Mouse (Mus musculus) spleen, adult 2 months (tissue): ENCODE data around the gene Pard3.

Source experiments
- CTCF ChIP-seq: fragments of 200-500 bp; IDR thresholded peaks from 2 replicates; pipeline ENCODE4 v1.5.1; 2011; ENCODE audit warnings: mild to moderate bottlenecking, inconsistent platforms; ENCODE audit not compliant: insufficient read depth, insufficient read length, insufficient replicate concordance; ENCODE audit errors: extremely low read depth
- POLR2A ChIP-seq: fragments of 200-500 bp; IDR thresholded peaks from 2 replicates; pipeline ENCODE4 v1.6.1; 2011; ENCODE audit warnings: low read depth, low read length, inconsistent platforms

DNA sequence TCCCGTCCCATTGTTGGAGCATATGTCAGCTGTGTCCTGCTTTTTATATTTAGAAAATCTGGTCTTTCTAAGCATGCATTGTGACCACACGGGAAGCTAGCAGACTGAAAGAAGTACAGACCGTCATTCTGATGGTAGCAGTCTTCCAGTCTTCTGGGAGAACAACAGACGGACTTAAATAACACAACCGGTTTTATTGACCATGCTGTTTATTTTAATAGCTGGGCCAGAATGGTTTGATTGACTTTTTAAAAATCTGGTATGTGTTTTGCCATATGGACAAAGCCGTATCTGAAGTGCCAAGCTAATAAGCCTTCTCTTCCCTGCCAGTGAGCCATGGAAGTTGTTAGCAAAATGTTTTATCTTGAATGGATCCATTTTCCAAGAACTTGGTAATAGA lies 428.3 kb downstream of the Pard3 start:
- no peak for TF ChIP-seq CTCF
- TF ChIP-seq POLR2A = no peak
